8 mouse cellular contexts compared by ENCODE assay signal in genomic region chr9:60998086-60998785, GRCm38 (mm10).
DNase-seq lines count a peak whose midpoint lies in the region; ATAC-seq and TF ChIP-seq lines count a peak whose summit lies in the region.

No protein-coding gene starts in this region.

- peak; percentile 37; the same call in 1 of the 2 replicates for TF ChIP-seq CTCF in liver, embryonic 14.5 days (IDR thresholded peaks at IDR 0.05; ENCODE audit: low read depth)

- DNase-seq in cerebellum, adult 11 months, result peak; percentile 6
- DNase-seq in liver, embryonic 14.5 days (ENCODE audit: low read depth in 3 of 3, low spot score in 3 of 3), result no peak
- DNase-seq in liver, embryonic 11.5 days (ENCODE audit: low spot score), result no peak
- peak; percentile 59 to 63 for DNase-seq in right cerebral cortex, postnatal 10 days (ENCODE audit: low spot score in 2 of 2)
- no peak for DNase-seq in hindbrain, embryonic 10.5 days (ENCODE audit: low spot score)

- H3K4me1 ChIP-seq in liver, embryonic 14.5 days (replicated peaks; ENCODE audit: control insufficient read depth in 2 of 2, insufficient read depth in 2 of 2, low read length in 1 of 2), result 0 out of 4 replicates have a peak, but pooled peaks cover 0 to 5% of the 10 kb centered on the region in 2 experiments
- 0 out of 2 replicates have a peak, but pooled peaks cover 2% of the 10 kb centered on the region for H3K4me1 ChIP-seq in liver, embryonic 11.5 days (replicated peaks; ENCODE audit: control insufficient read depth, insufficient read depth, low read length)
- peaks cover 26% of the 10 kb centered on the region for H3K4me1 ChIP-seq in hindbrain, embryonic 10.5 days (replicated peaks)
- no peaks in the 10 kb centered on the region; the same call in 1 of the 2 replicates for H3K4me1 ChIP-seq in hindbrain, embryonic 16.5 days (ENCODE audit: control insufficient read depth, insufficient read depth, low read depth, low read length)

- no peak for TF ChIP-seq EP300 in liver, embryonic 14.5 days (IDR thresholded peaks at IDR 0.05; ENCODE audit: low read depth)

- WGBS in liver, embryonic 14.5 days (ENCODE audit: insufficient replicate concordance), result 19% methylated on average over 3 of the region's 3 CpGs
- WGBS in liver, embryonic 11.5 days, result 48% methylated on average over 3 of the region's 3 CpGs
- WGBS in hindbrain, embryonic 10.5 days, result 85% methylated on average over 3 of the region's 3 CpGs
- 86% methylated on average over 3 of the region's 3 CpGs for WGBS in hindbrain, embryonic 16.5 days

- H3K9ac ChIP-seq in liver, embryonic 14.5 days (replicated peaks), result no peak overlapping the region
- no peak overlapping the region for H3K9ac ChIP-seq in liver, embryonic 11.5 days (ENCODE audit: low read depth, low read length)
- no peak overlapping the region for H3K9ac ChIP-seq in hindbrain, embryonic 16.5 days (ENCODE audit: low read depth, low read length)

- no peak for ATAC-seq in cerebellum, adult (ENCODE audit: insufficient number of reproducible peaks, low FRiP score, low TSS enrichment)
- no peak for ATAC-seq in liver, embryonic 14.5 days (ENCODE audit: insufficient read depth)
- ATAC-seq in liver, embryonic 11.5 days (replicated peaks; ENCODE audit: low FRiP score), result no peak
- ATAC-seq in inflammation-experienced regulatory T-cells, adult 6 months, result peak; percentile 32
- no peak for ATAC-seq in hindbrain, embryonic 16.5 days

- H3K4me2 ChIP-seq in liver, embryonic 14.5 days (ENCODE audit: low read depth), result no peak overlapping the region
- no peak overlapping the region for H3K4me2 ChIP-seq in liver, embryonic 11.5 days
- H3K4me2 ChIP-seq in hindbrain, embryonic 16.5 days (ENCODE audit: low read length), result no peak overlapping the region

- H3K36me3 ChIP-seq in liver, embryonic 14.5 days (replicated peaks; ENCODE audit: control insufficient read depth, insufficient read depth, low read depth), result no peaks in the 10 kb centered on the region
- H3K36me3 ChIP-seq in liver, embryonic 11.5 days (ENCODE audit: control insufficient read depth, insufficient read depth, low read length), result no peaks in the 10 kb centered on the region
- no peaks in the 10 kb centered on the region for H3K36me3 ChIP-seq in hindbrain, embryonic 10.5 days
- H3K36me3 ChIP-seq in hindbrain, embryonic 16.5 days (ENCODE audit: control insufficient read depth, insufficient read depth, low read length), result no peaks in the 10 kb centered on the region

- no peaks in the 10 kb centered on the region for H3K9me3 ChIP-seq in liver, embryonic 14.5 days (ENCODE audit: control insufficient read depth, low read length)
- H3K9me3 ChIP-seq in liver, embryonic 11.5 days (ENCODE audit: control insufficient read depth, low read length), result no peaks in the 10 kb centered on the region
- no peaks in the 10 kb centered on the region for H3K9me3 ChIP-seq in hindbrain, embryonic 10.5 days
- H3K9me3 ChIP-seq in hindbrain, embryonic 16.5 days (ENCODE audit: control insufficient read depth, low read length), result no peaks in the 10 kb centered on the region

- H3K27ac ChIP-seq in liver, embryonic 14.5 days, result no peak overlapping the region
- H3K27ac ChIP-seq in liver, embryonic 11.5 days (ENCODE audit: low read depth, low read length), result no peak overlapping the region
- H3K27ac ChIP-seq in hindbrain, embryonic 10.5 days, result no peak overlapping the region
- no peak overlapping the region for H3K27ac ChIP-seq in hindbrain, embryonic 16.5 days (ENCODE audit: low read depth, low read length)

- H3K4me3 ChIP-seq in liver, embryonic 14.5 days (ENCODE audit: insufficient read depth in 1 of 2, low read depth in 2 of 2, low read length in 2 of 2), result no peak overlapping the region
- H3K4me3 ChIP-seq in liver, embryonic 11.5 days (ENCODE audit: low read depth, low read length), result no peak overlapping the region
- H3K4me3 ChIP-seq in hindbrain, embryonic 10.5 days, result no peak overlapping the region
- H3K4me3 ChIP-seq in hindbrain, embryonic 16.5 days (ENCODE audit: low read length), result no peak overlapping the region

- no peaks in the 10 kb centered on the region for H3K27me3 ChIP-seq in liver, embryonic 14.5 days (ENCODE audit: control insufficient read depth, insufficient read depth, low read length)
- H3K27me3 ChIP-seq in liver, embryonic 11.5 days (replicated peaks; ENCODE audit: control insufficient read depth, insufficient read depth, low read length), result peaks cover 2% of the 10 kb centered on the region; the same call in 1 of the 2 replicates
- H3K27me3 ChIP-seq in hindbrain, embryonic 10.5 days (ENCODE audit: insufficient read depth, poor library complexity, severe bottlenecking), result peaks cover 6% of the 10 kb centered on the region; the same call in 1 of the 2 replicates
- H3K27me3 ChIP-seq in hindbrain, embryonic 16.5 days (replicated peaks; ENCODE audit: control insufficient read depth, insufficient read depth, low read length), result no peaks in the 10 kb centered on the region

Comparison
In these comparisons a context has a peak if more than half of its experiments do, and no peak if none do; other contexts are left out.
1. DNase-seq: peak in cerebellum, adult 11 months (single experiment) and right cerebral cortex, postnatal 10 days (2 of 2); none in liver, embryonic 14.5 days (0 of 3), liver, embryonic 11.5 days (single experiment) and hindbrain, embryonic 10.5 days (single experiment).